Mouse (Mus musculus) liver, postnatal 0 days (tissue): Measurements from ENCODE around the gene BC005624.

ENCODE experiments used
- CTCF ChIP-seq: sonication (generic); IDR thresholded peaks from 2 replicates; pipeline ENCODE4 v1.5.1; 2016; ENCODE audit warnings: antibody characterized with exemption, low read depth
- EP300 ChIP-seq: IDR thresholded peaks from 2 replicates; pipeline ENCODE4 v1.6.1; 2016; ENCODE audit warnings: antibody characterized with exemption, low read depth, mild to moderate bottlenecking

GRCm38 (mm10) chr2:30958726-30959125 is 23.3 kb downstream of the BC005624 start:
- TF ChIP-seq EP300 (peak; percentile 85), CTCF (no peak)
